Mouse (Mus musculus) cerebellum, postnatal 14 days (tissue): Measurements from ENCODE around the gene Hist1h2ai.
A peak's percentile ranks its signal among the peaks of the same experiment; 100 is the strongest.

Source experiments
- DNase-seq, 2 experiments: peaks; one replicate each; pipeline ENCODE4 v3.0.0; 2021; ENCODE audit warnings: mixed read lengths in 2 of 2

The Hist1h2ai gene

GRCm38 (mm10) chr13:21729544-21729943, 13.3 kb downstream of the Hist1h2ai start:
- DNase-seq, result no peak

- DNase-seq, result peak in 1 of 2 experiments; percentile 15
Measured at GRCm38 (mm10) chr13:21733466-21733865, 17.2 kb downstream of the Hist1h2ai start.

- peak; percentile 87 to 89 for DNase-seq
Measured at GRCm38 (mm10) chr13:21734010-21734905, 18.0 kb downstream of the Hist1h2ai start.

GRCm38 (mm10) chr13:21734906-21735767, 18.9 kb downstream of the Hist1h2ai start, which contains the start of gene Hist1h4j:
TSS of gene Hist1h4j (plus strand) at chr13:21735064.
- peak; percentile 84 to 87 for DNase-seq

GRCm38 (mm10) chr13:21745006-21745405, 28.8 kb downstream of the Hist1h2ai start:
- DNase-seq, result no peak

GRCm38 (mm10) chr13:21749387-21750158, 33.4 kb downstream of the Hist1h2ai start:
- no peak for DNase-seq

- DNase-seq, result peak; percentile 94 to 97
Measured at GRCm38 (mm10) chr13:21750159-21751017, 34.2 kb downstream of the Hist1h2ai start, which contains the start of gene Hist1h4k. TSS of gene Hist1h4k (minus strand) at chr13:21750505.

GRCm38 (mm10) chr13:21751417-21751816, 35.2 kb downstream of the Hist1h2ai start:
- no peak for DNase-seq

GRCm38 (mm10) chr13:21751827-21752226, 35.6 kb downstream of the Hist1h2ai start:
- DNase-seq, result no peak

GRCm38 (mm10) chr13:21752356-21752755, 36.1 kb downstream of the Hist1h2ai start:
- no peak for DNase-seq

GRCm38 (mm10) chr13:21753051-21753523, 36.9 kb downstream of the Hist1h2ai start:
- DNase-seq, result no peak

GRCm38 (mm10) chr13:21753524-21754285, 37.5 kb downstream of the Hist1h2ai start, which contains the start of the genes Hist1h2ak and Hist1h2bn:
TSS of gene Hist1h2ak (minus strand) at chr13:21753827.
TSS of gene Hist1h2bn (plus strand) at chr13:21754123.
- DNase-seq, result peak; percentile 45 to 73

GRCm38 (mm10) chr13:21754294-21755001, 38.2 kb downstream of the Hist1h2ai start:
- peak; percentile 36 to 52 for DNase-seq

- DNase-seq, result no peak
Measured at GRCm38 (mm10) chr13:21755707-21756106, 39.5 kb downstream of the Hist1h2ai start.
